Mouse (Mus musculus) heart, embryonic 16.5 days (tissue): Measurements from ENCODE around the gene Ppp4r3a. TPM values are rescaled to one million over a fixed set of nuclear protein-coding genes. Genes with fewer than 3 reads are reported as not detected.
A peak's percentile ranks its signal among the peaks of the same experiment; 100 is the strongest.
"Not testable (repeated sequence)": the region's sequence is repeated elsewhere in the genome, so short reads cannot be mapped to it uniquely, and the experiment has no call there.

ENCODE experiments used
- ATAC-seq: fragments of 200-750 bp; cut with Nextera tagmentation; replicated peaks from 2 replicates; pipeline ENCODE4 v1.8.0; 2017; ENCODE audit warnings: moderate number of reproducible peaks; ENCODE audit not compliant: insufficient read depth, low FRiP score; ENCODE audit errors: extremely low read depth
- H3K27ac ChIP-seq: fragments of 300-500 bp; sonication (generic); 2 replicates; pipeline ENCODE4 v1.5.1; 2014; ENCODE audit warnings: mild to moderate bottlenecking, low read length, control low read depth, moderate library complexity
- H3K27me3 ChIP-seq: fragments of 300-500 bp; sonication (generic); 2 replicates; pipeline ENCODE4 v1.6.1; 2014; ENCODE audit warnings: low read length, mixed read lengths; ENCODE audit not compliant: control insufficient read depth, insufficient read depth
- H3K36me3 ChIP-seq: fragments of 300-500 bp; sonication (generic); 2 replicates; pipeline ENCODE4 v1.6.1; 2014; ENCODE audit not compliant: control insufficient read depth, insufficient read depth
- H3K4me1 ChIP-seq: fragments of 300-500 bp; sonication (generic); 2 replicates; pipeline ENCODE4 v1.6.1; 2014; ENCODE audit warnings: low read length, mixed read lengths; ENCODE audit not compliant: control insufficient read depth, insufficient read depth
- H3K4me2 ChIP-seq: fragments of 300-500 bp; sonication (generic); 2 replicates; pipeline ENCODE4 v1.6.1; 2014; ENCODE audit warnings: low read depth, mild to moderate bottlenecking, control low read depth, low read length
- H3K4me3 ChIP-seq: fragments of 300-500 bp; sonication (generic); 2 replicates; pipeline ENCODE4 v1.5.1; 2014; ENCODE audit warnings: mild to moderate bottlenecking, control low read depth, low read length
- H3K9ac ChIP-seq: fragments of 300-500 bp; sonication (generic); 2 replicates; pipeline ENCODE4 v1.6.1; 2014; ENCODE audit warnings: low read length, control low read depth
- H3K9me3 ChIP-seq: fragments of 300-500 bp; sonication (generic); replicated peaks from 2 replicates; pipeline ENCODE4 v1.6.1; 2016; ENCODE audit warnings: low read length; ENCODE audit not compliant: control insufficient read depth
- WGBS: fragments of 180-500 bp; shearing (Covaris S2); extraction: QIAGEN DNeasy Blood & Tissue Kit; methylation state at CpG from one replicate; pipeline ENCODE4 v1.1.7; 2014; 5-methylcytosine and 5-hydroxymethylcytosine counted together
- polyA plus RNA-seq: library from polyadenylated mRNA; unstranded; fragments of >200 nt; fragmentation: Nextera tagmentation; extraction: Ambion mirVana; gene quantifications from 2 replicates; pipeline ENCODE4 v1.2.1, GENCODE M21; 2015

The Ppp4r3a gene
- polyA plus RNA-seq, 1 experiment from 2014 or later = 25.8 TPM

GRCm38 (mm10) chr12:101017971-101018371 lies 65.5 kb downstream of the Ppp4r3a start:
- H3K9me3 ChIP-seq = no peaks in the 10 kb centered on the region
- H3K4me2 ChIP-seq = peak overlapping the region; percentile 44
- H3K36me3 ChIP-seq = no peaks in the 10 kb centered on the region
- 11% methylated on average over 6 of the region's 6 CpGs for WGBS
- no peaks in the 10 kb centered on the region for H3K27me3 ChIP-seq
- H3K27ac ChIP-seq = peak overlapping the region; percentile 51
- H3K9ac ChIP-seq = peak overlapping the region; percentile 41
- peak; percentile 53 for ATAC-seq
- H3K4me3 ChIP-seq = peak overlapping the region; percentile 9; the same call in 1 of the 2 replicates
- peaks cover 15% of the 10 kb centered on the region for H3K4me1 ChIP-seq

GRCm38 (mm10) chr12:101016412-101016928 lies 67.0 kb downstream of the Ppp4r3a start:
- Histone ChIP-seq H3K4me1 (peaks cover 26% of the 10 kb centered on the region), H3K27me3 (peaks cover 2% of the 10 kb centered on the region; the same call in 1 of the 2 replicates), H3K36me3 (no peaks in the 10 kb centered on the region), H3K9me3 (no peaks in the 10 kb centered on the region), H3K9ac (no peak overlapping the region), H3K4me3 (no peak overlapping the region), H3K4me2 (no peak overlapping the region), H3K27ac (peak overlapping the region; percentile 36; the same call in 1 of the 2 replicates)
- 45% methylated on average over 5 of the region's 5 CpGs for WGBS
- no peak for ATAC-seq

GRCm38 (mm10) chr12:101015926-101016325 lies 67.6 kb downstream of the Ppp4r3a start:
- Histone ChIP-seq H3K4me1 (peaks cover 26% of the 10 kb centered on the region), H3K36me3 (no peaks in the 10 kb centered on the region), H3K27me3 (peaks cover 2% of the 10 kb centered on the region; the same call in 1 of the 2 replicates), H3K4me3 (no peak overlapping the region), H3K4me2 (0 out of 2 replicates have a peak overlapping the region, but pooled peaks have one; percentile 1), H3K27ac (peak overlapping the region; percentile 36; the same call in 1 of the 2 replicates), H3K9me3 (no peaks in the 10 kb centered on the region), H3K9ac (no peak overlapping the region)
- no peak for ATAC-seq
- WGBS = 52% methylated on average over 4 of the region's 4 CpGs

- Histone ChIP-seq H3K4me2 (no peak overlapping the region), H3K27ac (0 out of 2 replicates have a peak overlapping the region, but pooled peaks have one; percentile 36), H3K9ac (no peak overlapping the region), H3K36me3 (no peaks in the 10 kb centered on the region), H3K4me1 (peaks cover 28% of the 10 kb centered on the region), H3K9me3 (no peaks in the 10 kb centered on the region), H3K4me3 (no peak overlapping the region), H3K27me3 (peaks cover 2% of the 10 kb centered on the region; the same call in 1 of the 2 replicates)
- ATAC-seq = no peak
- 85% methylated on average over 11 of the region's 11 CpGs for WGBS
Measured at GRCm38 (mm10) chr12:101015165-101015560, 68.3 kb downstream of the Ppp4r3a start.

- Histone ChIP-seq H3K9me3 (no peaks in the 10 kb centered on the region), H3K4me2 (no peak overlapping the region), H3K27ac (no peak overlapping the region), H3K4me1 (peaks cover 29% of the 10 kb centered on the region), H3K27me3 (peaks cover 2% of the 10 kb centered on the region; the same call in 1 of the 2 replicates), H3K36me3 (no peaks in the 10 kb centered on the region), H3K4me3 (no peak overlapping the region), H3K9ac (no peak overlapping the region)
- 73% methylated on average over 10 of the region's 10 CpGs for WGBS
- ATAC-seq = no peak
Measured at GRCm38 (mm10) chr12:101014549-101015164, 68.8 kb downstream of the Ppp4r3a start.

GRCm38 (mm10) chr12:101013668-101014067 lies 69.8 kb downstream of the Ppp4r3a start:
- H3K9me3 ChIP-seq, H3K36me3 ChIP-seq, H3K27me3 ChIP-seq, H3K9ac ChIP-seq, H3K4me3 ChIP-seq, H3K27ac ChIP-seq, ATAC-seq, H3K4me2 ChIP-seq: not testable (repeated sequence)
- peaks cover 27% of the 10 kb centered on the region for H3K4me1 ChIP-seq
- WGBS = 92% methylated on average over 9 of the region's 9 CpGs

GRCm38 (mm10) chr12:101013078-101013665 lies 70.3 kb downstream of the Ppp4r3a start:
- H3K4me1 ChIP-seq = peaks cover 27% of the 10 kb centered on the region
- H3K36me3 ChIP-seq = no peaks in the 10 kb centered on the region
- 75% methylated on average over 8 of the region's 8 CpGs for WGBS
- H3K4me3 ChIP-seq = no peak overlapping the region
- no peak overlapping the region for H3K4me2 ChIP-seq
- H3K9me3 ChIP-seq = no peaks in the 10 kb centered on the region
- no peak for ATAC-seq
- no peak overlapping the region for H3K27ac ChIP-seq
- peak overlapping the region; percentile 2; the same call in 1 of the 2 replicates for H3K9ac ChIP-seq
- peaks cover 2% of the 10 kb centered on the region; the same call in 1 of the 2 replicates for H3K27me3 ChIP-seq

- peak overlapping the region; percentile 34; the same call in 1 of the 2 replicates for H3K9ac ChIP-seq
- peaks cover 2% of the 10 kb centered on the region; the same call in 1 of the 2 replicates for H3K27me3 ChIP-seq
- peaks cover 29% of the 10 kb centered on the region for H3K4me1 ChIP-seq
- no peak for ATAC-seq
- H3K27ac ChIP-seq = no peak overlapping the region
- H3K4me3 ChIP-seq = peak overlapping the region; percentile 25; the same call in 1 of the 2 replicates
- no peaks in the 10 kb centered on the region for H3K36me3 ChIP-seq
- no peaks in the 10 kb centered on the region for H3K9me3 ChIP-seq
- peak overlapping the region; percentile 49 for H3K4me2 ChIP-seq
- WGBS = 22% methylated on average over 17 of the region's 17 CpGs
Measured at GRCm38 (mm10) chr12:101012197-101013077, 71.1 kb downstream of the Ppp4r3a start.
